Mouse (Mus musculus) MEL (cell line): ENCODE results near the gene Ngly1.
A peak's percentile ranks its signal among the peaks of the same experiment; 100 is the strongest.

Experiments
- CHD2 ChIP-seq: IDR thresholded peaks from 2 replicates; pipeline ENCODE4 v1.6.1; 2011; ENCODE audit warnings: low read length, improper control_type of control experiment
- CTCF ChIP-seq, 3 experiments: IDR thresholded peaks in 2 of 3; conservative IDR thresholded peaks in 1 of 3; 2 replicates each; pipeline ENCODE4 v1.5.1; 2011 to 2012; ENCODE audit warnings: low read length in 3 of 3, low read depth in 2 of 3, mild to moderate bottlenecking in 2 of 3, improper control_type of control experiment in 1 of 3, inconsistent platforms in 1 of 3, mixed read lengths in 1 of 3, moderate library complexity in 1 of 3; ENCODE audit not compliant: control insufficient read depth in 1 of 3, insufficient read depth in 1 of 3, poor library complexity in 1 of 3, severe bottlenecking in 1 of 3
- GATA1 ChIP-seq: IDR thresholded peaks from 2 replicates; pipeline ENCODE4 v1.6.1; 2011; ENCODE audit warnings: low read depth, low read length, improper control_type of control experiment
- MAFK ChIP-seq: IDR thresholded peaks from 2 replicates; pipeline ENCODE4 v1.6.1; 2011; ENCODE audit warnings: low read depth, mild to moderate bottlenecking, low read length, improper control_type of control experiment, borderline replicate concordance
- MAZ ChIP-seq: IDR thresholded peaks from 2 replicates; pipeline ENCODE4 v1.6.1; 2012; ENCODE audit warnings: low read depth, mild to moderate bottlenecking, inconsistent platforms, low read length, improper control_type of control experiment
- MEF2A ChIP-seq: IDR thresholded peaks from 2 replicates; pipeline ENCODE4 v1.6.1; 2014; ENCODE audit warnings: low read depth, mild to moderate bottlenecking, inconsistent platforms, low read length, improper control_type of control experiment; ENCODE audit not compliant: poor library complexity, insufficient replicate concordance, severe bottlenecking; ENCODE audit errors: extremely low read depth
- POLR2A ChIP-seq, 2 experiments: IDR thresholded peaks; 2 replicates each; pipeline ENCODE4 v1.6.1; 2011 to 2012; ENCODE audit warnings: low read length in 2 of 2, mild to moderate bottlenecking in 2 of 2, control low read depth in 1 of 2, improper control_type of control experiment in 1 of 2, low read depth in 1 of 2, moderate library complexity in 1 of 2; ENCODE audit not compliant: control insufficient read depth in 1 of 2, insufficient read depth in 1 of 2, poor library complexity in 1 of 2
- TBP ChIP-seq: IDR thresholded peaks from 2 replicates; pipeline ENCODE4 v1.8.0; 2011; ENCODE audit warnings: low read depth, low read length, improper control_type of control experiment

DNA sequence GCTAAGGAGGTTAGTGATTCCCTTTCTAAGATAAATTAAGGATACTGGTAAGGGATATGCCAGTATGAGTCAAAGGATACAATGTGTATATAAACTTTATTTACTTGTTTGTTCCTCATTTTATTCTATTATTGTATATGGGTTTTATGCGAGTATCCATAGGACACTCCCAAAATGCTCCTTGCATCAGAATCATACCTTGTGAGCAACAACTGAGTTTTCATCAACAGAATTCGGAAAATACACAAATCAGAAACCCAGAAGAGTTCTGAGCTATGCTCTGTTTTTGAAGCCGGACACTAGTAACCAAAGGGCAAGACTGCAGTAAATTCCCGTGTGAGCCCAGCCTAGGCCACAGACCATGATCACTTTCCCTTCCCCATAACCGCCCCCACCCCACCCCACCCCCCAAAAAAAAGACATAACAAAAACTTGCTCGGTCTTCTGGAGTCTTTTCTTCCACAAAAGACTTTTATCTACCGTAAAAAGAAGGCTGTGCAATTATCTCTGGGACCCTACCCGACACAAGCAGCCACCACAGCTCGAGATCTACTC lies 400 bp upstream of the Ngly1 start:
- TF ChIP-seq MAZ = no peak
- TF ChIP-seq GATA1 = no peak
- TF ChIP-seq MEF2A = no peak
- peak; percentile 53; the same call in 1 of the 2 replicates for TF ChIP-seq TBP
- no peak for TF ChIP-seq CTCF (IDR thresholded peaks at IDR 0.05 in 2 of 3, conservative IDR thresholded peaks at IDR 0.05 in 1 of 3; ENCODE audit: control insufficient read depth in 1 of 3, insufficient read depth in 1 of 3, low read depth in 2 of 3, low read length in 3 of 3, poor library complexity in 1 of 3, severe bottlenecking in 1 of 3)
- no peak for TF ChIP-seq CHD2
- TF ChIP-seq MAFK = no peak
- TF ChIP-seq POLR2A (IDR thresholded peaks at IDR 0.05; ENCODE audit: control insufficient read depth in 1 of 2, insufficient read depth in 1 of 2, low read depth in 1 of 2, low read length in 2 of 2, poor library complexity in 1 of 2) = no peak
